Mouse (Mus musculus): Measurements from ENCODE around the gene Zfp462. TPM values are rescaled to one million over a fixed set of nuclear protein-coding genes. Genes with fewer than 3 reads are reported as not detected.
A peak's percentile ranks its signal among the peaks of the same experiment; 100 is the strongest.
"Not testable (repeated sequence)": the region's sequence is repeated elsewhere in the genome, so short reads cannot be mapped to it uniquely, and the experiment has no call there.

Gene Zfp462
- polyA plus RNA-seq, 1 experiment from 2014 or later: 5.1 TPM

GRCm38 (mm10) chr4:54927321-54928062 is 17.4 kb upstream of the Zfp462 start:
- H3K27ac ChIP-seq (ENCODE audit: low read depth); H3K4me1 ChIP-seq (replicated peaks; ENCODE audit: control insufficient read depth, insufficient read depth, low read length); ATAC-seq (replicated peaks; ENCODE audit: low FRiP score, low TSS enrichment, low read depth); H3K36me3 ChIP-seq (ENCODE audit: control insufficient read depth, insufficient read depth, low read length); H3K4me2 ChIP-seq (ENCODE audit: low read length); DNase-seq (ENCODE audit: low spot score); H3K4me3 ChIP-seq (ENCODE audit: low read depth, low read length); H3K9me3 ChIP-seq (ENCODE audit: control insufficient read depth, low read length); H3K27me3 ChIP-seq (replicated peaks; ENCODE audit: control insufficient read depth, insufficient read depth, low read length); H3K9ac ChIP-seq (ENCODE audit: low read length): not testable (repeated sequence)
- 74% methylated on average over 8 of the region's 8 CpGs for WGBS

- Histone ChIP-seq H3K27ac (ENCODE audit: low read depth) (no peak overlapping the region), H3K4me1 (replicated peaks; ENCODE audit: control insufficient read depth, insufficient read depth, low read length) (no peaks in the 10 kb centered on the region), H3K27me3 (replicated peaks; ENCODE audit: control insufficient read depth, insufficient read depth, low read length) (no peaks in the 10 kb centered on the region), H3K4me3 (ENCODE audit: low read depth, low read length) (no peak overlapping the region), H3K36me3 (ENCODE audit: control insufficient read depth, insufficient read depth, low read length) (no peaks in the 10 kb centered on the region), H3K9me3 (ENCODE audit: control insufficient read depth, low read length) (no peaks in the 10 kb centered on the region), H3K9ac (ENCODE audit: low read length) (no peak overlapping the region), H3K4me2 (ENCODE audit: low read length) (no peak overlapping the region)
- ATAC-seq (replicated peaks; ENCODE audit: low FRiP score, low TSS enrichment, low read depth) (no peak), DNase-seq (ENCODE audit: low spot score) (no peak)
- 72% methylated on average over 2 of the region's 2 CpGs for WGBS
Observed at GRCm38 (mm10) chr4:54929686-54930085, 15.2 kb upstream of the Zfp462 start.

- Histone ChIP-seq H3K4me3 (ENCODE audit: low read depth, low read length) (no peak overlapping the region), H3K4me1 (replicated peaks; ENCODE audit: control insufficient read depth, insufficient read depth, low read length) (no peaks in the 10 kb centered on the region), H3K9ac (ENCODE audit: low read length) (no peak overlapping the region), H3K36me3 (ENCODE audit: control insufficient read depth, insufficient read depth, low read length) (no peaks in the 10 kb centered on the region), H3K27me3 (replicated peaks; ENCODE audit: control insufficient read depth, insufficient read depth, low read length) (no peaks in the 10 kb centered on the region), H3K27ac (ENCODE audit: low read depth) (no peak overlapping the region), H3K9me3 (ENCODE audit: control insufficient read depth, low read length) (no peaks in the 10 kb centered on the region), H3K4me2 (ENCODE audit: low read length) (no peak overlapping the region)
- DNase-seq (ENCODE audit: low spot score): no peak
- 38% methylated on average over 2 of the region's 2 CpGs for WGBS
- ATAC-seq (replicated peaks; ENCODE audit: low FRiP score, low TSS enrichment, low read depth): no peak
Observed at GRCm38 (mm10) chr4:54932668-54933067, 12.2 kb upstream of the Zfp462 start.

- WGBS: 87% methylated on average over 1 of the region's 1 CpGs
Observed at GRCm38 (mm10) chr4:54937161-54937560, 7.7 kb upstream of the Zfp462 start.

DNA sequence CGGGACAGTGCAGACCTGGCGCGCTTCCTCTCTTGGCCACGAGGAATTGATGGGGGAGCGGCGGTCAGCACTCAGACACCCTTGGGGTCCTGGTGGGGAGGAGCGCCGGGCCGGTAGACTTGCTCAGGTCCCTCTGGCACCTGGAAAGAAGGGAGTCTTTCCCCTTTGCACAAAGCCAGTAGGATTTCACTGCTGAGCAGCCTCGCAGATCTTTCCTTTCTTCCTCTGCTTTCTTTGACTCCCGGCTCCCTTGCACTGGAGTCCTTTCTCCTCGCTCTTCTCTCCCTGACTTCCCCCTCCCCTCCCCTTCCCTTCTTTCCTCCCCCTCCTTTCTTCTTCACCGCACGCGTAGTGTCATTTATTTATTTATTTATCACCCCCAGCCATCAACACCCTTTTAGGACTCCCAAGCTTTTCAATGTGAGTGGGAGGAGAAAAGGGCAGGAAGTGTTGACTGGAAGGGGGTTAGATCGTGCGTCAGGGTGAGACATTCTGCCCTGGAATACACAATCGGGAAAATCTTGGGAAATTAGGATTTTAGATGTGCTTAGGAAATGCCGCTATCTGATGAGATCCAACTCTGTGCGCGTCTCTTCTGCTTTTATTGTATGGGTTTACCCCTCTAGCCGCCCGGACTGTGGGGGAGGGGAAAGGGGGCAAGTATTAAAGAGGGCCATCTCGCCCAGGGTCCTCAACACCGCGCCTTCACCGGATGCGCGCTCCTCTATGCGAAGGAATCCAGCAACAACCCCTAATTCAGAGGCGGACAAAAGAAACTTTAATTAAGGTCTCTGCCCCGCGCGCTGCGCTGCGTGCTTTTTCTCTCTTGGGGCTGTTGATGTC is 976 bp downstream of the Zfp462 start:
- DNase-seq (ENCODE audit: low spot score): peak; percentile 82
- under 1% methylated on average over 36 of the region's 36 CpGs for WGBS
- Histone ChIP-seq H3K9ac (ENCODE audit: low read length) (peak overlapping the region; percentile 84), H3K27me3 (replicated peaks; ENCODE audit: control insufficient read depth, insufficient read depth, low read length) (no peaks in the 10 kb centered on the region), H3K4me2 (ENCODE audit: low read length) (peak overlapping the region; percentile 91), H3K4me1 (replicated peaks; ENCODE audit: control insufficient read depth, insufficient read depth, low read length) (peaks cover 8% of the 10 kb centered on the region), H3K36me3 (ENCODE audit: control insufficient read depth, insufficient read depth, low read length) (no peaks in the 10 kb centered on the region), H3K9me3 (ENCODE audit: control insufficient read depth, low read length) (no peaks in the 10 kb centered on the region), H3K4me3 (ENCODE audit: low read depth, low read length) (peak overlapping the region; percentile 85), H3K27ac (ENCODE audit: low read depth) (peak overlapping the region; percentile 97)
- ATAC-seq (replicated peaks; ENCODE audit: low FRiP score, low TSS enrichment, low read depth): peak; percentile 44; the same call in 1 of the 2 replicates

More at GRCm38 (mm10) chr4:54937161-54937560, 7.7 kb upstream of the Zfp462 start:
- DNase-seq (ENCODE audit: low spot score) (no peak), ATAC-seq (replicated peaks; ENCODE audit: low FRiP score, low TSS enrichment, low read depth) (no peak)
- Histone ChIP-seq H3K9me3 (ENCODE audit: control insufficient read depth, low read length) (no peaks in the 10 kb centered on the region), H3K4me1 (replicated peaks; ENCODE audit: control insufficient read depth, insufficient read depth, low read length) (no peaks in the 10 kb centered on the region), H3K27ac (ENCODE audit: low read depth) (no peak overlapping the region), H3K36me3 (ENCODE audit: control insufficient read depth, insufficient read depth, low read length) (no peaks in the 10 kb centered on the region), H3K4me2 (ENCODE audit: low read length) (no peak overlapping the region), H3K9ac (ENCODE audit: low read length) (no peak overlapping the region), H3K27me3 (replicated peaks; ENCODE audit: control insufficient read depth, insufficient read depth, low read length) (no peaks in the 10 kb centered on the region), H3K4me3 (ENCODE audit: low read depth, low read length) (no peak overlapping the region)

DNA sequence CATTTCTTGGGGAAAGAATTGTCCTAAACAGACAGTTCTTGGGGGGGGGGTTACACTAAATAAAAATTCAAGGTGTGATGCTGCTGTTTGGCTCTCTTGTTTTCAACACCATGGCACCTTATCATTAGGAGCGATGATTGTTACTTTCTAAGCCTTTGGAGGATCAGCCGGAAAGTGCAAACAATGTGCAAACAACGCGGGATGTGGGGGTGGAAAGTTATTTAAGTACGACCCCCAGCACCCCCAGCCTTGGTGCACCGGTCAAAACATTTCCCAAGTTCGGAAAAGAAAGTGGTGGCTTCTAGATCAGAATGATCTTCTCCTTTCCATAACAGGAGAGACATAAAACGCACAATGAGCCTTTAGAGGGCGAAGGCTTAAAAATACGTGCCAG is 1.8 kb downstream of the Zfp462 start:
- Histone ChIP-seq H3K27ac (ENCODE audit: low read depth) (peak overlapping the region; percentile 97), H3K4me3 (ENCODE audit: low read depth, low read length) (peak overlapping the region; percentile 85), H3K4me2 (ENCODE audit: low read length) (peak overlapping the region; percentile 91), H3K27me3 (replicated peaks; ENCODE audit: control insufficient read depth, insufficient read depth, low read length) (no peaks in the 10 kb centered on the region), H3K4me1 (replicated peaks; ENCODE audit: control insufficient read depth, insufficient read depth, low read length) (peaks cover 13% of the 10 kb centered on the region), H3K9me3 (ENCODE audit: control insufficient read depth, low read length) (no peaks in the 10 kb centered on the region), H3K36me3 (ENCODE audit: control insufficient read depth, insufficient read depth, low read length) (no peaks in the 10 kb centered on the region), H3K9ac (ENCODE audit: low read length) (peak overlapping the region; percentile 84)
- no peak for DNase-seq (ENCODE audit: low spot score)
- WGBS: 0% methylated on average over 10 of the region's 10 CpGs
- no peak for ATAC-seq (replicated peaks; ENCODE audit: low FRiP score, low TSS enrichment, low read depth)

GRCm38 (mm10) chr4:54947056-54947990 is 2.5 kb downstream of the Zfp462 start:
- no peaks in the 10 kb centered on the region for H3K36me3 ChIP-seq (ENCODE audit: control insufficient read depth, insufficient read depth, low read length)
- ATAC-seq (replicated peaks; ENCODE audit: low FRiP score, low TSS enrichment, low read depth): peak; percentile 48; the same call in 1 of the 2 replicates
- under 1% methylated on average over 31 of the region's 35 CpGs for WGBS
- no peaks in the 10 kb centered on the region for H3K9me3 ChIP-seq (ENCODE audit: control insufficient read depth, low read length)
- H3K4me2 ChIP-seq (ENCODE audit: low read length): peak overlapping the region; percentile 91
- no peaks in the 10 kb centered on the region for H3K27me3 ChIP-seq (replicated peaks; ENCODE audit: control insufficient read depth, insufficient read depth, low read length)
- H3K4me3 ChIP-seq (ENCODE audit: low read depth, low read length): peak overlapping the region; percentile 85
- peak; percentile 80 for DNase-seq (ENCODE audit: low spot score)
- H3K9ac ChIP-seq (ENCODE audit: low read length): peak overlapping the region; percentile 84
- H3K27ac ChIP-seq (ENCODE audit: low read depth): peak overlapping the region; percentile 97
- peaks cover 13% of the 10 kb centered on the region for H3K4me1 ChIP-seq (replicated peaks; ENCODE audit: control insufficient read depth, insufficient read depth, low read length)
